Mouse (Mus musculus) liver, embryonic 11.5 days (tissue): ENCODE data around the gene Clcn2. TPM values are rescaled to one million over a fixed set of nuclear protein-coding genes. Genes with fewer than 3 reads are reported as not detected.
A peak's percentile ranks its signal among the peaks of the same experiment; 100 is the strongest.

ENCODE experiments used
- ATAC-seq: fragments of 200-750 bp; cut with Nextera tagmentation; replicated peaks from 2 replicates; pipeline ENCODE4 v1.8.0; 2017; ENCODE audit warnings: moderate number of reproducible peaks, mild to moderate bottlenecking, moderate TSS enrichment, moderate library complexity; ENCODE audit not compliant: low FRiP score
- DNase-seq: peaks from one replicate; pipeline ENCODE4 v3.0.0-alpha.2; 2017; ENCODE audit warnings: low spot score
- H3K27ac ChIP-seq: fragments of 300-500 bp; sonication (generic); 2 replicates; pipeline ENCODE4 v1.5.1; 2014; ENCODE audit warnings: mild to moderate bottlenecking, low read depth, low read length, control low read depth
- H3K27me3 ChIP-seq: fragments of 300-500 bp; sonication (generic); replicated peaks from 2 replicates; pipeline ENCODE4 v1.6.1; 2014; ENCODE audit warnings: low read length, mixed read lengths; ENCODE audit not compliant: control insufficient read depth, insufficient read depth
- H3K36me3 ChIP-seq: fragments of 300-500 bp; sonication (generic); 2 replicates; pipeline ENCODE4 v1.6.1; 2014; ENCODE audit warnings: mild to moderate bottlenecking, low read length, moderate library complexity, mixed read lengths; ENCODE audit not compliant: control insufficient read depth, insufficient read depth
- H3K4me1 ChIP-seq: fragments of 300-500 bp; sonication (generic); replicated peaks from 2 replicates; pipeline ENCODE4 v1.6.1; 2014; ENCODE audit warnings: low read length, mixed read lengths; ENCODE audit not compliant: control insufficient read depth, insufficient read depth
- H3K4me2 ChIP-seq: fragments of 300-500 bp; sonication (generic); 2 replicates; pipeline ENCODE4 v1.6.1; 2014; ENCODE audit warnings: mild to moderate bottlenecking, control low read depth, moderate library complexity
- H3K4me3 ChIP-seq: fragments of 300-500 bp; sonication (generic); 2 replicates; pipeline ENCODE4 v1.5.1; 2014; ENCODE audit warnings: low read depth, low read length, control low read depth
- H3K9ac ChIP-seq: fragments of 300-500 bp; sonication (generic); 2 replicates; pipeline ENCODE4 v1.6.1; 2014; ENCODE audit warnings: low read depth, low read length, control low read depth
- H3K9me3 ChIP-seq: fragments of 300-500 bp; sonication (generic); 2 replicates; pipeline ENCODE4 v1.6.1; 2016; ENCODE audit warnings: low read length, inconsistent platforms, mixed read lengths; ENCODE audit not compliant: control insufficient read depth
- WGBS: fragments of 180-500 bp; shearing (Covaris S2); extraction: QIAGEN DNeasy Blood & Tissue Kit; methylation state at CpG from one replicate; pipeline ENCODE4 v1.1.7; 2014; 5-methylcytosine and 5-hydroxymethylcytosine counted together
- polyA plus RNA-seq: library from polyadenylated mRNA; unstranded; fragments of >200 nt; fragmentation: Nextera tagmentation; extraction: Ambion mirVana; gene quantifications from 2 replicates; pipeline ENCODE4 v1.2.1, GENCODE M21; 2014

The Clcn2 gene
- polyA plus RNA-seq, 1 experiment from 2014 or later: 14.4 TPM

DNA sequence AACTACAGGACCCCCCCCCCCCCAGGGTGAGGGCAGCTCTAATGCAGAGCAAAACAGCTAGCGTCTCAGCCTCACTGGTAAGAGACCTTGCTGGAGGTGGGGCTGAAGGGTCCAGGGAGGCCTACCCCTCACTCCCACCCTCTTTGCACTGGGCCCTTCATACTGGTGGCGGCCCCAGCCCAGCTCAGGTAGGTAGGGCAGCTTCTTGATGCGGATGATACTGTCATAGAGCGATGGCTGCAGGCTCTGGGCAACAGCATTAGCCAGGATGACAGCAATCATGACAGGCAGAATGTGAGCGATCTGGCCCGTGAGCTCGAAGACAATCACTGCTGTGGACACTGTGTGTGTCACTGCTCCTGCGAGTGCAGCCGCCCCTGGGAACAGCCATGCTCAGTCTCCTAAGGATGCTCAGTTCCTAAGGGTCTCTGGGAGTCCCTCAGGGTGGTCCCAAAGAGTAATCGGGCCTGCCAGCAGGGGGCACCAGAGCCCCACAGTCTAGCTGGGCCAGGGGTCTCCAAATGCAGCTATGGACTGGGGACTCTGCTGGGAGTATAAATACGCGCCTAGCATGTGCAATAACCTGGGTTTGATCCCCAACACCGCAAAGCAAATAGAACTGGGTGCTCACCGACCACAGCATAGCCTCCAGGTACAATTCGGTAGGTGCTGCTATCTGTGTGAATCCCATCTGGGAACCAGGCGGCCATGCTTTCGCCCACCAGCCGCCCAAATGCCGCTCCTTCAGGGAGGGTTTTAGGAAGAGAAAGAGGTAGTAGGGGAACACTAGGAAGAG is 8.4 kb downstream of the Clcn2 start:
- no peak overlapping the region for H3K4me2 ChIP-seq
- WGBS: 71% methylated on average over 19 of the region's 19 CpGs
- H3K27ac ChIP-seq: no peak overlapping the region
- no peak overlapping the region for H3K4me3 ChIP-seq
- H3K27me3 ChIP-seq: no peaks in the 10 kb centered on the region
- ATAC-seq (no peak), DNase-seq (peak; percentile 63)
- no peaks in the 10 kb centered on the region for H3K9me3 ChIP-seq
- no peak overlapping the region for H3K9ac ChIP-seq
- peaks cover 57% of the 10 kb centered on the region for H3K4me1 ChIP-seq
- peaks cover 17% of the 10 kb centered on the region for H3K36me3 ChIP-seq

DNA sequence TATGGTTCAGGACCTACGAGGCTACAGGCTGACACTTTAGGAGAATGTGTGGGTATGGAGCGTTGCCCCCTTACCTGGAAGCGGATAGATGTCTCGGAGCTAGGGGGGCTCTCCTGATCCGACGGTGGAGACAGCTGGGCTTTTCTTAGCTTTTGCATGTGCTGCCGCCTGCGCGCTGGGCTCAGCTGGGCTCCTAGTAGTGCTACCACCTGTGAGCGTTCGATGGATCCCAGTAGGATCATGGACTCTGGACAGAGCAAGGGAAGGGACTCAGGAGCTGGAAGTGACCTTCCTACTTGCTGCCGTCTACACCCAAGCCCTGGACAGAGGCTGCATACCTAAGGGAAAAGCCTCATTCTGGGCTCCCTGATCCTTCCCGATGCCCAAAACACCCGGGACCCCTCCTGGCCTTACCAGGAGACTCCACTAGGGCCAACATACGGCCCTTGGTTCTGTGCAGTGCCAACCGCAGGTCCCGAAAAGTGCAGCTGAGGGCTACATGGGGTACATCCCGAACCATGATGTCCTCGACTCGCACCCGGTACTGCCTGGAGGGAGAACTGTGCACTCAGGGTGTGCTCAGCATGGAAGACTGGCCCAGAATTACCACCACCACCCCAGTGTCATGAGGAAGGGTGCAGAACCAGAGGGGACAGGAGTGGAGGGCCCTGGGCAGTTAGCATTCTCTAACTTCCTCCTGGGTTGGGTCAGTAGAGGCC is 9.2 kb downstream of the Clcn2 start:
- H3K4me3 ChIP-seq: no peak overlapping the region
- no peak for DNase-seq
- H3K9ac ChIP-seq: no peak overlapping the region
- no peak overlapping the region for H3K4me2 ChIP-seq
- H3K9me3 ChIP-seq: no peaks in the 10 kb centered on the region
- no peaks in the 10 kb centered on the region for H3K27me3 ChIP-seq
- no peak for ATAC-seq
- peaks cover 56% of the 10 kb centered on the region for H3K4me1 ChIP-seq
- no peak overlapping the region for H3K27ac ChIP-seq
- WGBS: 92% methylated on average over 21 of the region's 21 CpGs
- peaks cover 17% of the 10 kb centered on the region for H3K36me3 ChIP-seq

DNA sequence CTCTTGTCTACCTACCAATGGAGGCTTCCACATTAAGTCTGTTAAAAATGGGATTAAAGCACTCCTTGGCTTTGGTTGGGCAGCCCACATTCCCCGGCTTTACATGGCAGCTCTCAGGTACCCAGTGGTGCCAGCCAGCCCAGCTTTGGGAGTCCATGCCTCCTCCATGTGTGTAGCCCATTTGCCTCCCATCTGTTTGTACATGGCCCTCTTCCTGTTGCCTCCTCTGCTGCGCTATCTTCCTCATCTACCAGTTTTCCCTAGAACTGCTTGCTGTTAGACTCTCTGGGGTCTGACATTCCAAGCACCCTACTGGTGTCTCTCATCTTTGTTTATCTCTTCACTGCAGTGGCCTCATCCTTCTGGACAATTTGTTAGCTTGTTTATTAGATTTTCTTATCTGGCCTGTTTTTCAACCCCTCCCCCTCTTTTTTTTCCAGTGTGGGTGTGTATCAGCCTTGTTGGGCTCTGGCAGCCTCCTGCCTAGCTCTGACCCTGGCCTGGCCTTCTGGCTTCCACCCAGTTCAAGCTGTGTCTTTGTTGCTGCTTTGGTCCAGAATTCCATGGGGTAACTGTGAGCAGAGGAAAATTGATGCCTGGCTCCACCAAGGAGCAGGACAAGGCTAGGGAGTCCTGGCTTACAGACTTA is 11.0 kb downstream of the Clcn2 start:
- peaks cover 14% of the 10 kb centered on the region for H3K36me3 ChIP-seq
- ATAC-seq: peak; percentile 30; the same call in 1 of the 2 replicates
- no peak overlapping the region for H3K4me3 ChIP-seq
- H3K4me2 ChIP-seq: peak overlapping the region; percentile 30; the same call in 1 of the 2 replicates
- H3K4me1 ChIP-seq: peaks cover 62% of the 10 kb centered on the region
- no peaks in the 10 kb centered on the region for H3K27me3 ChIP-seq
- DNase-seq: no peak
- H3K27ac ChIP-seq: peak overlapping the region; percentile 91
- peak overlapping the region; percentile 39; the same call in 1 of the 2 replicates for H3K9ac ChIP-seq
- 67% methylated on average over 2 of the region's 2 CpGs for WGBS
- H3K9me3 ChIP-seq: no peaks in the 10 kb centered on the region

DNA sequence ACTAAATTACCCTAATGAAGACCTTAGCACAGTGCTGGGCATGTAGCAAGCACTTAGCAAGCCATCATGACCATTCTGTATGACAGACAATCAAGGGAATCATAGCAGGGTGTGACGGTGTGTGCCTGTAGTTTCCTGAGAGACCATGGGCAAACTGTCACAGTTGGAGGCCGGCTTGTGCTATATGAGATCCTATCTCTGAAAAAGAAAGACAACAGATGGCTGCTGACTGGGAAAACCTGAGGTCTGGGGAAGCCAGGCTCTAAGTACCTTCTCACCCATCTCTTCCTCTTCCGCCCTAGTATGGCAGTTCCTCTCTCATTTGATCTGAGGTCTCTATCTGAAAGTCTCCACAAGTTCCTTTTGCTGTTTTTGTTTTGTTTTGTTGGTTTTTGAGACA is 11.8 kb downstream of the Clcn2 start:
- Histone ChIP-seq H3K4me1 (peaks cover 63% of the 10 kb centered on the region), H3K27me3 (no peaks in the 10 kb centered on the region), H3K4me3 (no peak overlapping the region), H3K9ac (peak overlapping the region; percentile 30; the same call in 1 of the 2 replicates), H3K36me3 (peaks cover 14% of the 10 kb centered on the region), H3K27ac (peak overlapping the region; percentile 91), H3K9me3 (no peaks in the 10 kb centered on the region), H3K4me2 (peak overlapping the region; percentile 6; the same call in 1 of the 2 replicates)
- no peak for ATAC-seq
- DNase-seq: no peak
- 67% methylated on average over 3 of the region's 3 CpGs for WGBS

DNA sequence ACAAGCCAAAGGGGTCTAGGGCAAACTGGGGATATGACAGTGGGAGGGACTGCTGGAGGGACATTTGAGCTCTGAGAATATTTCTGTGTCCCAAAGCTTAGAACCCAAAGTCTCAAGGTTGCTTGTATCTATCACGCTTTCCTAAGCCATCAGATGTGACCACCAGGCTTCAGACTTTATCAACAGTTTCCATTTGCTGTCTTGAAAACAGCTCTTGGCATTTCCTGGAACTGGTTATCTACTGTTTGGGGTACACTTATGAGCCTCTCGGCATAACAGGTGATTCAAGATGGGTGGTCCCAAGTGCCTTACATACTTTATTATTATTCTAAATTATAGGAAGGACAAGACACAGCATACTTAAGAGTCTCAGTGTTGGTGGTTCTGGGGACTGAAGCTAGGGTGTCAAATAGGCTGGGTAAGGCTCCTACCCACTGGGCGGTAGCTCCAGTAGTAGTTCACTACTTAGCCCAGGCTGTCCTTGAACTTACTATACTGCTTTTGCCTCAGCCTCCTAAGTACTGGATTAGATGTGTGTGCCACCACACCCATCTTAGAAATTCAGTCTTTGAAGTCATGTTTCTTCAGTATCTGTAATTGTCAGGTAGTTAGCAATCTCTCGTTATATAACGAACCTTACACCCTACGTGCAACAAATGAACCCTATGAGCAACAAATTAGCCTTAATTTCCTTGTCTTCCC is 13.7 kb downstream of the Clcn2 start:
- Histone ChIP-seq H3K36me3 (peaks cover 9% of the 10 kb centered on the region), H3K4me1 (peaks cover 63% of the 10 kb centered on the region), H3K27ac (peak overlapping the region; percentile 91), H3K9ac (peak overlapping the region; percentile 59), H3K4me3 (peak overlapping the region; percentile 21; the same call in 1 of the 2 replicates), H3K27me3 (no peaks in the 10 kb centered on the region), H3K4me2 (peak overlapping the region; percentile 56), H3K9me3 (no peaks in the 10 kb centered on the region)
- no peak for DNase-seq
- ATAC-seq: peak; percentile 76
- WGBS: 64% methylated on average over 6 of the region's 6 CpGs

DNA sequence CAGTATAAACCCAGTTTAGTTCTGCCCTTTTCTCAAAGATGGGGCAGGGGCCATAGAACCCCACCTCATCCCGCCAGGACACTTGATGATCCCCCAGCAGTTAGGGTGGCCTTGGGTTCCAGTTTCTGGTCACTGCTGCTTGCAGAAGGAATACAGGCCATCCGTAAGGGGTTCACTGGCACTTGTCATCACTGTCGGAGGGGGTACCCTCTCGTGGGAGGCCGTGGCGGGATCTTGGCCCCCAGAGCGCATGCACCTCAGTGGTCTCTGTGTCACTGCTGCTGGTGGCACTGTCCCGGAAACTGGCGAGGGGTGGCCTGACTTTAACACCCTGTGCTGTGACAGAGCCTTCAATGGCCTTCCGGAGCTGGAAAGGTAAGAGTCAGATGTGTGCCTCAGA is 14.5 kb downstream of the Clcn2 start:
- peak overlapping the region; percentile 59 for H3K9ac ChIP-seq
- H3K4me3 ChIP-seq: peak overlapping the region; percentile 21; the same call in 1 of the 2 replicates
- peak overlapping the region; percentile 56 for H3K4me2 ChIP-seq
- 85% methylated on average over 10 of the region's 10 CpGs for WGBS
- peaks cover 7% of the 10 kb centered on the region for H3K36me3 ChIP-seq
- DNase-seq (no peak), ATAC-seq (no peak)
- H3K4me1 ChIP-seq: peaks cover 63% of the 10 kb centered on the region
- peak overlapping the region; percentile 91 for H3K27ac ChIP-seq
- H3K9me3 ChIP-seq: no peaks in the 10 kb centered on the region
- no peaks in the 10 kb centered on the region for H3K27me3 ChIP-seq

DNA sequence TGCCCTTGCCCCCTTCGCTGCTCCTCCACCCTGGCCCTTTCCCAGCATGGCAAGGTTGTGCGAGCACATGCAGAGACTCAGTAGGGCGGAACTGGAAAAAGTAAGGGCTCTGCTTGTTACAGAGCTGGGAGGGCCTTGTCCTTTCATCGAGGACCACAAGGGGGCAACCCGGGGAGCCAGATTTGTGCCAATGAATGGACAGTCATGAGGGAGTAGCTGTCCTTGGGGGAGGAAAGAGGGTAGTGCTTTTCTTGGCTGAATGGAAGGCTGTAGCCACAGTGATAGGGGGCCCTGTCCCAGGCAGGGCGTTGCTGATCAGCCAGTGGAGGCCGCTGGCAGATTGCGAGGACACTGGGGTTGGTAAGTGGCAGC is 15.0 kb downstream of the Clcn2 start:
- no peaks in the 10 kb centered on the region for H3K9me3 ChIP-seq
- 0 out of 2 replicates have a peak overlapping the region, but pooled peaks have one; percentile 21 for H3K4me3 ChIP-seq
- peak overlapping the region; percentile 56 for H3K4me2 ChIP-seq
- H3K36me3 ChIP-seq: peaks cover 4% of the 10 kb centered on the region
- DNase-seq (peak; percentile 71), ATAC-seq (peak; percentile 82)
- H3K4me1 ChIP-seq: peaks cover 58% of the 10 kb centered on the region
- no peaks in the 10 kb centered on the region for H3K27me3 ChIP-seq
- H3K27ac ChIP-seq: peak overlapping the region; percentile 91
- H3K9ac ChIP-seq: no peak overlapping the region
- 11% methylated on average over 8 of the region's 8 CpGs for WGBS
